Mouse (Mus musculus): ENCODE measurements at regions not wholly inside any gene's neighbourhood (a gene's known extent, or its start where the extent isn't known, plus 50 kb on each side); places are given as distances from the start of the nearest gene placed in this dataset.

- TF ChIP-seq SRF (IDR thresholded peaks at IDR 0.05; ENCODE audit: control insufficient read depth, insufficient read length, low read depth) (no peak), POLR2A (IDR thresholded peaks at IDR 0.05; ENCODE audit: insufficient read length, low read depth) (no peak), MAX (IDR thresholded peaks at IDR 0.05; ENCODE audit: low read depth) (no peak), E2F4 (IDR thresholded peaks at IDR 0.05; ENCODE audit: insufficient read depth) (no peak), TCF3 (IDR thresholded peaks at IDR 0.05; ENCODE audit: insufficient read length, low read depth) (no peak), MYOG (IDR thresholded peaks at IDR 0.05; ENCODE audit: control insufficient read depth in 1 of 3, insufficient read depth in 1 of 3, insufficient read length in 2 of 3, low read depth in 2 of 3) (no peak), POLR2AphosphoS2 (IDR thresholded peaks at IDR 0.05; ENCODE audit: insufficient read length, low read depth) (no peak), MYOD1 (IDR thresholded peaks at IDR 0.05; ENCODE audit: control insufficient read depth in 1 of 3, insufficient read length in 2 of 3, low read depth in 2 of 3) (no peak), USF1 (IDR thresholded peaks at IDR 0.05; ENCODE audit: low read depth) (no peak), CEBPB (IDR thresholded peaks at IDR 0.05; ENCODE audit: insufficient read depth, poor library complexity, severe bottlenecking) (peak; percentile 25; the same call in 1 of the 2 replicates), REST (IDR thresholded peaks at IDR 0.05; ENCODE audit: insufficient read depth, insufficient read length) (no peak), TCF12 (IDR thresholded peaks at IDR 0.05; ENCODE audit: insufficient read depth, poor library complexity, severe bottlenecking) (no peak)
Measured at GRCm38 (mm10) chr9:86058116-86058515, 215.9 kb downstream of the Tpbg start.

Measured in myocyte (in vitro differentiated cells).